8 mouse cellular contexts compared by ENCODE assay signal in the genomic region with DNA sequence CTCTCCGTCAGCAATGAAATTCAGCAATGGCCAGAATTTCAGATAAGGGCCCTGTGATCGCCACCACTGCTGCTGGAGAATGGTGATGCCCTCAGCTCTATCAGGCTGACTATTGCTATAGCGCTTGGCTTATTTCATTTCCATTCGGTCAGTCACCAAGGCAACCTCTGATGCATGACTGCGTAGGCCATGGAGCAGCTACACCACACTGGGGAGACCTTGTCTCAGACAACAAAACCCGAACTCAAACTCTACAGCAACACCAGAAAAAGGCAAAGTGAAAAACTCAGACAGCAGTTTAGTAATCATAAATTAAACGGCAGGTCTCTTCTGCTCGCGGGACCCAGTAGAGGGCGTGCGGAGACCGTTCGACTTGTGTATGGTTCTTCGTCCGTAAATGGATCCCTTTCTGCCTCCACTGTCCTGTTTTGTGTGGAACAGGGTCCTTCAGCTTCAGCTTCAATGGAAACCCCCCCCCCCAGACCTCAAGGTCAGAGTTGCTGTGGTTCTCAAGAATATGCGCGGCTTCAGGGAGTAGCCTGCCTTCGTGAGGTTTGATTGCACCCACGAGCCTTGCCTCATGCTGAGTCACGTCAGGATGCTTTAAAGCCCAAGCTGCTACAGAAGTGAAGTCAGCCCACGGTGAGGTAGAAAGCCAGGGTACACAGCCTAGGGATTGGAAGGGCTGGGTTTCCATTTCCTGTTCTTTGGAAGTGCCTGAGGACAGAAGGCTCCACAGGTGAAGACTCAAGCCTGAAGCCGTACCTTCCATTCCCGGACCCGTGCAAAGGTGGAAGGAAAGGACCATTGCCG. TPM values are rescaled to one million over a fixed set of nuclear protein-coding genes. Genes with fewer than 3 reads are reported as not detected.
DNase-seq lines count a peak whose midpoint lies in the region; ATAC-seq and TF ChIP-seq lines count a peak whose summit lies in the region.

No protein-coding gene starts in this region.

- WGBS in kidney, embryonic 16.5 days: 30% methylated on average over 25 of the region's 25 CpGs
- WGBS in heart, embryonic 13.5 days: 30% methylated on average over 25 of the region's 25 CpGs
- 29% methylated on average over 25 of the region's 25 CpGs for WGBS in midbrain, embryonic 16.5 days

- TF ChIP-seq POLR2A in brain, embryonic 14.5 days (IDR thresholded peaks at IDR 0.05; ENCODE audit: borderline replicate concordance, extremely low read depth, insufficient read depth, insufficient read length, poor library complexity, severe bottlenecking): no peak

- no peak overlapping the region for H3K27ac ChIP-seq in kidney, embryonic 16.5 days (ENCODE audit: low read length)
- H3K27ac ChIP-seq in heart, embryonic 13.5 days (replicated peaks): no peak overlapping the region
- H3K27ac ChIP-seq in midbrain, embryonic 16.5 days (ENCODE audit: low read length): no peak overlapping the region

- peak overlapping the region; percentile 13; the same call in 1 of the 2 replicates for H3K4me3 ChIP-seq in kidney, embryonic 16.5 days (ENCODE audit: low read length)
- peak overlapping the region; percentile 34 for H3K4me3 ChIP-seq in heart, embryonic 13.5 days
- no peak overlapping the region for H3K4me3 ChIP-seq in midbrain, embryonic 16.5 days (ENCODE audit: low read depth, low read length)

- no peak for ATAC-seq in kidney, embryonic 16.5 days (ENCODE audit: low FRiP score, low TSS enrichment)
- no peak for ATAC-seq in heart, embryonic 13.5 days (ENCODE audit: extremely low read depth, insufficient number of reproducible peaks, low FRiP score, low TSS enrichment)
- peak; percentile 45; the same call in 1 of the 2 replicates for ATAC-seq in midbrain, embryonic 16.5 days
- ATAC-seq in megakaryocyte-erythroid progenitor cell, adult 5-6 weeks (replicated peaks; ENCODE audit: low FRiP score, low TSS enrichment, poor library complexity, severe bottlenecking): no peak

- H3K4me1 ChIP-seq in kidney, embryonic 16.5 days (ENCODE audit: insufficient read depth, low read length): no peaks in the 10 kb centered on the region
- H3K4me1 ChIP-seq in heart, embryonic 13.5 days: peaks cover 7% of the 10 kb centered on the region
- H3K4me1 ChIP-seq in midbrain, embryonic 16.5 days (ENCODE audit: control insufficient read depth, insufficient read depth, low read length): no peaks in the 10 kb centered on the region

- H3K36me3 ChIP-seq in kidney, embryonic 16.5 days (ENCODE audit: insufficient read depth, low read length): no peaks in the 10 kb centered on the region
- H3K36me3 ChIP-seq in heart, embryonic 13.5 days: no peaks in the 10 kb centered on the region
- no peaks in the 10 kb centered on the region for H3K36me3 ChIP-seq in midbrain, embryonic 16.5 days (ENCODE audit: control insufficient read depth, insufficient read depth, low read length)

- no peak for DNase-seq in kidney, adult 9 months
- peak; percentile 81 for DNase-seq in brain, embryonic 14.5 days (ENCODE audit: low read depth)
- DNase-seq in layer of hippocampus, postnatal 25 days (ENCODE audit: extremely low spot score in 1 of 2, low spot score in 1 of 2): peak; percentile 40 to 61
- DNase-seq in yolk sac, embryonic 10.5 days (ENCODE audit: low spot score): no peak

- no peaks in the 10 kb centered on the region for H3K9me3 ChIP-seq in kidney, embryonic 16.5 days (ENCODE audit: low read length)
- H3K9me3 ChIP-seq in heart, embryonic 13.5 days: no peaks in the 10 kb centered on the region
- H3K9me3 ChIP-seq in midbrain, embryonic 16.5 days (replicated peaks; ENCODE audit: control insufficient read depth, low read length, poor library complexity, severe bottlenecking): no peaks in the 10 kb centered on the region

- no peaks in the 10 kb centered on the region; the same call in 1 of the 2 replicates for H3K27me3 ChIP-seq in kidney, embryonic 16.5 days (ENCODE audit: insufficient read depth, low read length)
- no peaks in the 10 kb centered on the region for H3K27me3 ChIP-seq in heart, embryonic 13.5 days (replicated peaks)
- no peaks in the 10 kb centered on the region; the same call in 1 of the 2 replicates for H3K27me3 ChIP-seq in midbrain, embryonic 16.5 days (ENCODE audit: control insufficient read depth, insufficient read depth, low read depth, low read length)

- H3K4me2 ChIP-seq in kidney, embryonic 16.5 days (replicated peaks; ENCODE audit: low read depth, low read length): peak overlapping the region; percentile 46
- H3K4me2 ChIP-seq in heart, embryonic 13.5 days: peak overlapping the region; percentile 64
- H3K4me2 ChIP-seq in midbrain, embryonic 16.5 days (ENCODE audit: low read length): peak overlapping the region; percentile 53

- no peak overlapping the region for H3K9ac ChIP-seq in kidney, embryonic 16.5 days (replicated peaks; ENCODE audit: low read length)
- peak overlapping the region; percentile 67 for H3K9ac ChIP-seq in heart, embryonic 13.5 days
- H3K9ac ChIP-seq in midbrain, embryonic 16.5 days (ENCODE audit: low read depth, low read length): no peak overlapping the region; the same call in 1 of the 2 replicates

- peak; percentile 85 for TF ChIP-seq CTCF in brain, embryonic 14.5 days (IDR thresholded peaks at IDR 0.05; ENCODE audit: borderline replicate concordance, extremely low read depth, insufficient read depth, insufficient read length)

RNA-seq across cellular contexts. Expression of gene Msx2, which starts 30.5 kb away (rescaled TPM):
- 1.6 and 1.9 TPM in 2 replicates for polyA plus RNA-seq in kidney, embryonic 16.5 days (2015; fragmentation: Nextera tagmentation; extraction: Ambion mirVana)
- polyA plus RNA-seq in brain, embryonic 14.5 days (2012; rRNA removed): 0.62 and 2.5 TPM in 2 replicates
- polyA plus RNA-seq in heart, embryonic 13.5 days (2015; fragmentation: Nextera tagmentation; extraction: Ambion mirVana): 3.6 and 4.4 TPM in 2 replicates
- under 1 TPM; 0.59 to 0.76 TPM for total RNA-seq in layer of hippocampus, postnatal 25 days (2021)
- polyA plus RNA-seq in midbrain, embryonic 16.5 days (2015; fragmentation: Nextera tagmentation; extraction: Ambion mirVana): 0.40 and 0.55 TPM in 2 replicates
- not detected in 2 replicates for total RNA-seq in megakaryocyte-erythroid progenitor cell, adult 5-6 weeks (2014; fragmentation: Nextera tagmentation)
- not detected in 2 replicates for total RNA-seq in megakaryocyte-erythroid progenitor cell, adult 5-6 weeks (2017)

Comparison
In these comparisons a context has a peak if more than half of its experiments do, and no peak if none do; other contexts are left out.
1. DNase-seq: peak in brain, embryonic 14.5 days (single experiment) and layer of hippocampus, postnatal 25 days (2 of 2); none in kidney, adult 9 months (single experiment) and yolk sac, embryonic 10.5 days (single experiment).
2. Peak in every context shown above with its lines, with median percentiles within 50 percentile points of each other: H3K4me2 ChIP-seq.